Mouse (Mus musculus) hindbrain, embryonic 13.5 days (tissue): ENCODE data around the gene Pde4d. TPM values are rescaled to one million over a fixed set of nuclear protein-coding genes. Genes with fewer than 3 reads are reported as not detected.
A peak's percentile ranks its signal among the peaks of the same experiment; 100 is the strongest.

ENCODE experiments used
- ATAC-seq: fragments of 200-750 bp; cut with Nextera tagmentation; 2 replicates; pipeline ENCODE4 v1.8.0; 2017; ENCODE audit warnings: moderate TSS enrichment; ENCODE audit not compliant: low FRiP score
- H3K27ac ChIP-seq: fragments of 300-500 bp; sonication (generic); 2 replicates; pipeline ENCODE4 v1.5.1; 2015; ENCODE audit warnings: inconsistent platforms, mild to moderate bottlenecking, moderate library complexity
- H3K27me3 ChIP-seq: fragments of 300-500 bp; sonication (generic); 2 replicates; pipeline ENCODE4 v1.6.1; 2015; ENCODE audit warnings: mild to moderate bottlenecking, inconsistent platforms
- H3K36me3 ChIP-seq: fragments of 300-500 bp; sonication (generic); 2 replicates; pipeline ENCODE4 v1.6.1; 2015; ENCODE audit warnings: mild to moderate bottlenecking, inconsistent platforms
- H3K4me1 ChIP-seq: fragments of 300-500 bp; sonication (generic); replicated peaks from 2 replicates; pipeline ENCODE4 v1.6.1; 2015; ENCODE audit warnings: inconsistent platforms
- H3K4me2 ChIP-seq: fragments of 300-500 bp; sonication (generic); 2 replicates; pipeline ENCODE4 v1.6.1; 2015; ENCODE audit warnings: inconsistent platforms, mild to moderate bottlenecking, moderate library complexity
- H3K4me3 ChIP-seq: fragments of 300-500 bp; sonication (generic); 2 replicates; pipeline ENCODE4 v1.5.1; 2015; ENCODE audit warnings: mild to moderate bottlenecking, inconsistent platforms
- H3K9ac ChIP-seq: fragments of 300-500 bp; sonication (generic); 2 replicates; pipeline ENCODE4 v1.6.1; 2015; ENCODE audit warnings: mild to moderate bottlenecking, inconsistent platforms
- H3K9me3 ChIP-seq: fragments of 300-500 bp; sonication (generic); 2 replicates; pipeline ENCODE4 v1.6.1; 2016; ENCODE audit warnings: inconsistent platforms
- WGBS: fragments of 180-500 bp; shearing (Covaris S2); methylation state at CpG from one replicate; pipeline ENCODE4 v1.1.7; 2015; 5-methylcytosine and 5-hydroxymethylcytosine counted together
- polyA plus RNA-seq: library from polyadenylated mRNA; unstranded; fragments of >200 nt; fragmentation: Nextera tagmentation; extraction: Ambion mirVana; gene quantifications from 2 replicates; pipeline ENCODE4 v1.2.1, GENCODE M21; 2015

The Pde4d gene
- polyA plus RNA-seq, 1 experiment from 2014 or later: 18.6 TPM

DNA sequence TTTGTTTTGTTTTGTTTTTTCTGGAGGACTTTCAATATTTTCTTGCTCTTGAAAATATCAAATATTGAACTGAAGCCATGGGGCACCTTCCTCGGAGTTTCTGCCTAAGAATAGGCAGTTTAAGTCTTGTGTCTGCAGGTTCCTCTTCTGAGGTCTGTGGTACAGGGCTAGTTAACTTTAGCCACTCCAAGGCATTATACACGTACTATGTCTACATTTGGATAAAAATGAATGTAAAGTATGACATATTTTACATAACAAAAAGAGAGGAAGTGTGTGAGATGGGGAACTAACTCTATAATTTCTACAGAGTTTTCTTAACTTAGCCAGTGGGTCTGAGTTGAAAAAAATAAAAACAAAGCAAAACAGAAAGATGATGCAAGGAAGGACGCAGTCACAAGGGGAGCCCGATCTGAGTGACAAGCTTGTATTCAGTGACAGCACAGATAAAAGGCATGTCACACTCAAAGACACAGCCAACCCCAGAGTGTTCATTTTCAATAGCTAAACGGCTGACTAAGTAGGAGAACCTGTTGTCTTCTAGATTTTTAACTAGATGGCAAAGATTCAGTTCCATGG, 812.0 kb downstream of the Pde4d start:
- Histone ChIP-seq H3K9me3 (no peaks in the 10 kb centered on the region), H3K36me3 (no peaks in the 10 kb centered on the region), H3K4me2 (peak overlapping the region; percentile 66), H3K4me3 (0 out of 2 replicates have a peak overlapping the region, but pooled peaks have one; percentile 3), H3K9ac (no peak overlapping the region), H3K27ac (no peak overlapping the region), H3K4me1 (peaks cover 14% of the 10 kb centered on the region), H3K27me3 (no peaks in the 10 kb centered on the region)
- ATAC-seq: no peak
- WGBS: 19% methylated on average over 5 of the region's 5 CpGs

DNA sequence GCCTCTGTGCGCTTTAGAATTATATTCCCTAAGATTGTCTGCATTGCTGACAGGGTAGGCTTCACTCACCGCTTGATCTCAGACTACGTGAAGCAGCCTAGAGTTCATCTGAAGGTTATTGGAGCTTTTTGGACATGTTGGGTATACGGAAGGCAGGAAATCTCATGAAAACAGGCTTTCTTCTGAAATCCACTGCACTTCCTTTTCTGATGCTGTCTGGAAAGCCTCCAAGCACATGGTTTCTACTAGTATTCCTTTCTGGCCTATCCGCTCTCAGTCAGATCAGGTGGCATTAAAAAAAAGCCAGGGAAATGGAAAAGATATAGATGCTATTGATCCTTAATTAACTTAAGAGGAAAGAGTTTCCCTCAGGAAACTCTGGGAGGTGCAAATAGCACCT, 812.8 kb downstream of the Pde4d start:
- Histone ChIP-seq H3K4me3 (no peak overlapping the region), H3K9me3 (no peaks in the 10 kb centered on the region), H3K9ac (no peak overlapping the region), H3K27ac (no peak overlapping the region), H3K4me2 (peak overlapping the region; percentile 66; the same call in 1 of the 2 replicates), H3K27me3 (no peaks in the 10 kb centered on the region), H3K36me3 (no peaks in the 10 kb centered on the region), H3K4me1 (peaks cover 14% of the 10 kb centered on the region)
- no peak for ATAC-seq
- WGBS: 81% methylated on average over 5 of the region's 5 CpGs

DNA sequence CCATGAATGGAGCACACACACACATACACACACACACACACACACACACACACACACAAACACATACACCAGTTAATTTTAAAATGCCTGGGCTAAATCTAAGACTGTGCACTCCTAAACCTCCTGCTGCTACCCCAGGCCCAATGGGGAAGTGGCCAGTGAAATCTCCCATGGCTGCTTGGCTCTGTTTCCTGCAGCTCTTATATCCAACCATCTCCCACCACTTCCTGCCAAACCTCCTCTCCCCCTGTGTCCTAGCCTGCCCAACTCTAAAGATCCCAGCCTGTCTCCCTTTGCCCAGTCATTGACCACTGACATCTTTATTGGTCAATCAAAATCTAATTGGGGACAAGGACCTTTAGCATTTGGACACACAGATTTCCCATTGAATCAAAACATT, 814.1 kb downstream of the Pde4d start:
- Histone ChIP-seq H3K27me3 (no peaks in the 10 kb centered on the region), H3K4me2 (no peak overlapping the region), H3K4me1 (peaks cover 14% of the 10 kb centered on the region), H3K36me3 (no peaks in the 10 kb centered on the region), H3K9me3 (no peaks in the 10 kb centered on the region), H3K9ac (no peak overlapping the region), H3K27ac (no peak overlapping the region), H3K4me3 (no peak overlapping the region)
- no peak for ATAC-seq

GRCm38 (mm10) chr13:109268253-109268652, 818.5 kb downstream of the Pde4d start:
- no peaks in the 10 kb centered on the region; the same call in 1 of the 2 replicates for H3K4me1 ChIP-seq
- H3K27me3 ChIP-seq: no peaks in the 10 kb centered on the region
- H3K4me2 ChIP-seq: no peak overlapping the region
- H3K9ac ChIP-seq: no peak overlapping the region
- H3K9me3 ChIP-seq: no peaks in the 10 kb centered on the region
- no peaks in the 10 kb centered on the region for H3K36me3 ChIP-seq
- ATAC-seq: no peak
- no peak overlapping the region for H3K4me3 ChIP-seq
- WGBS: 60% methylated on average over 3 of the region's 3 CpGs
- no peak overlapping the region for H3K27ac ChIP-seq

- Histone ChIP-seq H3K9ac (no peak overlapping the region), H3K36me3 (no peaks in the 10 kb centered on the region), H3K27me3 (no peaks in the 10 kb centered on the region), H3K9me3 (no peaks in the 10 kb centered on the region), H3K27ac (no peak overlapping the region), H3K4me1 (no peaks in the 10 kb centered on the region; the same call in 1 of the 2 replicates), H3K4me3 (no peak overlapping the region), H3K4me2 (no peak overlapping the region)
- WGBS: 92% methylated on average over 4 of the region's 4 CpGs
- no peak for ATAC-seq
Observed at GRCm38 (mm10) chr13:109268659-109269322, 819.0 kb downstream of the Pde4d start.

DNA sequence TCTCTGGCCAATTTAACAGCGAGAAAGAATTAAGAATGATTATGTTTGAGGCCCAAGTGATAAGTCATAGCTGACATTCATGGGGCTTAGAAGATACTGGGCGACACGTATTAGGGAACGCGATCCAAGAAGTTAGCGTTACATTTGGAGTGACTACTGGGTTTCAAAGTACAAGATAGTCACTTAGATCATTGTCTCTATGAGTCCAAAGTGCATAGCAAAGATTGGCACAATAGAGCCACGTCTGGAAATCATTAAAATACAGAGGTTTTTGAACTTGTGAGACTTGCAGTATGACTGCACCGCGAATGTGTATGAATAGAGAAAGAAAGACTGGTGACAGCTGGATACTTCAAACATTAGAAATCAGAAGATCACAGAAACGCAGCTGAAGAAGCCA, 825.1 kb downstream of the Pde4d start:
- Histone ChIP-seq H3K4me2 (no peak overlapping the region), H3K9me3 (peaks cover 11% of the 10 kb centered on the region), H3K9ac (no peak overlapping the region), H3K27me3 (no peaks in the 10 kb centered on the region), H3K36me3 (no peaks in the 10 kb centered on the region), H3K27ac (no peak overlapping the region), H3K4me3 (no peak overlapping the region), H3K4me1 (peaks cover 13% of the 10 kb centered on the region)
- WGBS: 94% methylated on average over 10 of the region's 10 CpGs
- ATAC-seq: no peak

- Histone ChIP-seq H3K27me3 (no peaks in the 10 kb centered on the region), H3K4me3 (no peak overlapping the region), H3K36me3 (no peaks in the 10 kb centered on the region), H3K4me2 (no peak overlapping the region), H3K4me1 (peaks cover 13% of the 10 kb centered on the region), H3K27ac (no peak overlapping the region), H3K9ac (no peak overlapping the region), H3K9me3 (peaks cover 11% of the 10 kb centered on the region)
- ATAC-seq: no peak
- WGBS: 68% methylated on average over 7 of the region's 7 CpGs
Observed at GRCm38 (mm10) chr13:109277792-109278191, 828.0 kb downstream of the Pde4d start.

GRCm38 (mm10) chr13:109278504-109278912, 828.8 kb downstream of the Pde4d start:
- H3K27me3 ChIP-seq: no peaks in the 10 kb centered on the region
- 54% methylated on average over 10 of the region's 10 CpGs for WGBS
- no peak for ATAC-seq
- peaks cover 11% of the 10 kb centered on the region for H3K9me3 ChIP-seq
- 0 out of 2 replicates have a peak overlapping the region, but pooled peaks have one; percentile 15 for H3K4me2 ChIP-seq
- no peak overlapping the region for H3K4me3 ChIP-seq
- H3K36me3 ChIP-seq: no peaks in the 10 kb centered on the region
- H3K4me1 ChIP-seq: peaks cover 13% of the 10 kb centered on the region
- 0 out of 2 replicates have a peak overlapping the region, but pooled peaks have one; percentile 44 for H3K27ac ChIP-seq
- no peak overlapping the region for H3K9ac ChIP-seq

DNA sequence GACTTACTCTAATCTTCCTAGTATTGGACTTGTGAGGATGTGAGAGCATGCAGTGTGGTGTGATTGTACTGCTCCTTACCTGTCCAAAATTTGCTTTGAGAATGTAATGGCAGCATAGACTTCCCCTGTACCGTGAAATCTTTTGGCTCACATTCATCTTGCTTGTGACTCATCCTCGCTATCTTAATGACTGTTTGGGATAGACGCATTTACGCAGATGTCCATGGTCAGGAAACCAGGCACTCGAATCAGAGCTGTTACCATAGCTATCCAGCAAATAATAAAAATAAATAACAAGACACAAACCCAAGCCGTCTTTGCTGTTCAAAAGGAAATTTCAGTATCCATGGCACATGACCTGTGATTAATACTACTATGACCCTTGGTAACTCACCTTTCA, 829.5 kb downstream of the Pde4d start:
- 86% methylated on average over 6 of the region's 6 CpGs for WGBS
- H3K4me1 ChIP-seq: peaks cover 13% of the 10 kb centered on the region
- no peak overlapping the region for H3K4me3 ChIP-seq
- no peaks in the 10 kb centered on the region for H3K36me3 ChIP-seq
- H3K27ac ChIP-seq: no peak overlapping the region
- H3K9me3 ChIP-seq: peaks cover 11% of the 10 kb centered on the region
- no peaks in the 10 kb centered on the region for H3K27me3 ChIP-seq
- no peak overlapping the region for H3K4me2 ChIP-seq
- H3K9ac ChIP-seq: no peak overlapping the region
- no peak for ATAC-seq

DNA sequence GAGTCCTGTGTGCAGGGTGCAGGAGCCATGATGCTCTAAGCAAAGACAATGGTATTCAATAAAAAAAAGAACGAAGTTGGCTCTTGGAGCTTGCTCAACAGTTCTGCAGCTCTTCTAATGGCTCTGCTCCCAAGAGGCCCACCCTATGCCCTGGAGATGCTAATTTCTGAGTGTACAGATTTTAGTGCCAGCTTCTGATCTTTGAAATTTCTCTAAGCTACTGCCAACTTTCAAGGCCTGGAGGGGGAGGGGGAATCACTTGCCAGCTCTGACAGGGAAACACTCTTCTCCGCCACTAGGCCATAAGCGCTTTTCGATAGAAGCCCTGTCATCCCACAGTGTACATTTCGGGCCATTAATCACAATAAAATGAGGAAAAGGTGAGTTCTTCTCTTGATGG, 830.7 kb downstream of the Pde4d start:
- no peak overlapping the region for H3K9ac ChIP-seq
- peaks cover 13% of the 10 kb centered on the region for H3K4me1 ChIP-seq
- ATAC-seq: no peak
- peaks cover 4% of the 10 kb centered on the region for H3K9me3 ChIP-seq
- H3K27ac ChIP-seq: no peak overlapping the region
- no peaks in the 10 kb centered on the region for H3K27me3 ChIP-seq
- H3K4me2 ChIP-seq: no peak overlapping the region
- 92% methylated on average over 5 of the region's 5 CpGs for WGBS
- H3K36me3 ChIP-seq: no peaks in the 10 kb centered on the region
- H3K4me3 ChIP-seq: no peak overlapping the region

DNA sequence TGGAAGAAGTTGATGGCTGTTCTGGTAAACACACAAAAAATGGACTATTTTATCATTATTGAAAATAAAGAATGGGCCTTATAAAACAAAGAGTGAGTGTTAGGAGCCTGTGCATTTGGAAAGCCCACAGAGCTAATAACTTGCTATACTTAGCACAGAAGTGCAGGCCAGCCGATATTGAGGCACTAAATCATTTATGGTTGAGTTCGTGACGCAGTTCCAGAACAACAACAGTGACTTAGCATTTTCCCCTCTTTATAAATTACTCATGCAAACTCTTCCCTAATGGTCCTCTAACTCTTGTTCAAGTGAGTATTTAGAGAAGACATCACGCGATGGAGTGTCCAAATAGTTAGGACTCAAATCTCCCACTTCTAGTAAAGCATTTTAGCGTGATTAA, 837.7 kb downstream of the Pde4d start:
- Histone ChIP-seq H3K4me1 (0 out of 2 replicates have a peak, but pooled peaks cover 2% of the 10 kb centered on the region), H3K27me3 (no peaks in the 10 kb centered on the region), H3K4me2 (no peak overlapping the region), H3K4me3 (no peak overlapping the region), H3K36me3 (no peaks in the 10 kb centered on the region), H3K9ac (no peak overlapping the region), H3K9me3 (no peaks in the 10 kb centered on the region), H3K27ac (no peak overlapping the region)
- 92% methylated on average over 6 of the region's 6 CpGs for WGBS
- ATAC-seq: no peak

DNA sequence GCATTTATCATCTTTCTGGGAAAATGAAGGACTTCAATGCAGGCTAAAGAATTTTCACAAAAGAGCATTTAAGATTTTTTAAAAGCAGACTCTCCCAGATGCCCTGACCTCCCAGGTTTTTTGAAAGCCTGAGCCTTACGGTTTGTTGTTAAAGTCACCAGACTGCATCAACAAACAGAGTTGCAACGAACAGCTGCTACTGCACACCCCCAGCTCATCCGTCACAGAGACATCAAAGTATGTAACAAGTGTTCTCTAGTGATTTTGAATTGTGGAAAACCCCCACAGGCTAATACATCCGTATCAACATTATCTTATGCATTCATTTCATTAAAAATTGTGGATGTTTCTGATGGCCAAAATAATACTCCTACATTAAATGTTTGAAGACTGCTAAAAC, 841.2 kb downstream of the Pde4d start:
- Histone ChIP-seq H3K4me3 (no peak overlapping the region), H3K4me1 (peaks cover 8% of the 10 kb centered on the region), H3K36me3 (no peaks in the 10 kb centered on the region), H3K27ac (no peak overlapping the region), H3K9me3 (no peaks in the 10 kb centered on the region), H3K27me3 (no peaks in the 10 kb centered on the region), H3K9ac (no peak overlapping the region), H3K4me2 (no peak overlapping the region)
- WGBS: 18% methylated on average over 4 of the region's 4 CpGs
- no peak for ATAC-seq

- Histone ChIP-seq H3K9me3 (no peaks in the 10 kb centered on the region), H3K4me3 (no peak overlapping the region), H3K4me2 (no peak overlapping the region), H3K27ac (no peak overlapping the region), H3K27me3 (no peaks in the 10 kb centered on the region), H3K36me3 (no peaks in the 10 kb centered on the region), H3K4me1 (peaks cover 13% of the 10 kb centered on the region), H3K9ac (no peak overlapping the region)
- no peak for ATAC-seq
Observed at GRCm38 (mm10) chr13:109293011-109293410, 843.3 kb downstream of the Pde4d start.
